Mouse (Mus musculus) kidney, embryonic 14.5 days (tissue): ENCODE measurements around the gene Ankrd44. TPM values are rescaled to one million over a fixed set of nuclear protein-coding genes. Genes with fewer than 3 reads are reported as not detected.

Experiments
- microRNA-seq: library from miRNA; unstranded; fragments of <30 nt; microRNA quantifications from one replicate; pipeline ENCODE4, GENCODE M21; 2016
- polyA plus RNA-seq: library from polyadenylated mRNA; unstranded; fragments of >200 nt; fragmentation: Nextera tagmentation; extraction: Ambion mirVana; gene quantifications from 2 replicates; pipeline ENCODE4 v1.2.1, GENCODE M21; 2014

Ankrd44 gene
- polyA plus RNA-seq, 1 experiment from 2014 or later = 9.0 TPM

Small RNAs within 50 kb of the gene (microRNA-seq; reads per million reads assigned to microRNA genes)
- gene Gm24053 = not detected

Other genes with a start within 250 kb of the Ankrd44 start
- gene Sf3b1, start 101.1 kb upstream of the Ankrd44 start, polyA plus RNA-seq = 309 and 336 TPM in 2 replicates
- gene Coq10b, start 126.4 kb upstream of the Ankrd44 start, polyA plus RNA-seq = 14.3 and 15.1 TPM in 2 replicates
- 508 and 679 TPM in 2 replicates for gene Hspe1, start 161.7 kb upstream of the Ankrd44 start, polyA plus RNA-seq
- 359 and 402 TPM in 2 replicates for gene Hspd1, start 161.9 kb upstream of the Ankrd44 start, polyA plus RNA-seq
- gene Mob4, start 204.8 kb upstream of the Ankrd44 start, polyA plus RNA-seq = 144 and 172 TPM in 2 replicates